Mouse (Mus musculus): Measurements from ENCODE around the gene Plpp6. TPM values are rescaled to one million over a fixed set of nuclear protein-coding genes. Genes with fewer than 3 reads are reported as not detected.

Gene Plpp6
- polyA plus RNA-seq, 1 experiment from 2014 or later = 19.7 TPM

- H3K27ac ChIP-seq = no peak overlapping the region
- H3K27me3 ChIP-seq (ENCODE audit: insufficient read depth, low read length) = no peaks in the 10 kb centered on the region
- no peaks in the 10 kb centered on the region for H3K4me1 ChIP-seq (replicated peaks; ENCODE audit: insufficient read depth, low read length)
- no peak for DNase-seq (ENCODE audit: low spot score)
- H3K4me2 ChIP-seq (ENCODE audit: low read length) = no peak overlapping the region
- no peak overlapping the region for H3K9ac ChIP-seq (ENCODE audit: low read depth, low read length)
- ATAC-seq (replicated peaks; ENCODE audit: low FRiP score, low read depth) = no peak
- TF ChIP-seq CTCF (IDR thresholded peaks at IDR 0.05; ENCODE audit: low read depth) = no peak
- H3K4me3 ChIP-seq (replicated peaks; ENCODE audit: low read depth, low read length) = no peak overlapping the region
- 79% methylated on average over 5 of the region's 5 CpGs for WGBS
- H3K9me3 ChIP-seq (replicated peaks; ENCODE audit: low read length) = no peaks in the 10 kb centered on the region
- H3K36me3 ChIP-seq (ENCODE audit: insufficient read depth, low read length) = no peaks in the 10 kb centered on the region
These were observed 12.5 kb upstream of the Plpp6 start for GRCm38 (mm10) chr19:28951251-28951650.

- no peak overlapping the region for H3K9ac ChIP-seq (ENCODE audit: low read depth, low read length)
- DNase-seq (ENCODE audit: low spot score) (no peak), ATAC-seq (replicated peaks; ENCODE audit: low FRiP score, low read depth) (no peak)
- 42% methylated on average over 3 of the region's 3 CpGs for WGBS
- H3K27me3 ChIP-seq (ENCODE audit: insufficient read depth, low read length) = no peaks in the 10 kb centered on the region
- H3K4me3 ChIP-seq (replicated peaks; ENCODE audit: low read depth, low read length) = peak overlapping the region; percentile 87; the same call in 1 of the 2 replicates
- TF ChIP-seq CTCF (IDR thresholded peaks at IDR 0.05; ENCODE audit: low read depth) = no peak
- peaks cover 9% of the 10 kb centered on the region for H3K4me1 ChIP-seq (replicated peaks; ENCODE audit: insufficient read depth, low read length)
- no peaks in the 10 kb centered on the region for H3K36me3 ChIP-seq (ENCODE audit: insufficient read depth, low read length)
- H3K27ac ChIP-seq = no peak overlapping the region
- H3K4me2 ChIP-seq (ENCODE audit: low read length) = peak overlapping the region; percentile 91
- no peaks in the 10 kb centered on the region for H3K9me3 ChIP-seq (replicated peaks; ENCODE audit: low read length)
These were observed 640 bp upstream of the Plpp6 start for GRCm38 (mm10) chr19:28963113-28963512.

GRCm38 (mm10) chr19:28963513-28963841 is 276 bp upstream of the Plpp6 start:
- Histone ChIP-seq H3K9ac (ENCODE audit: low read depth, low read length) (peak overlapping the region; percentile 84), H3K27ac (peak overlapping the region; percentile 87), H3K4me1 (replicated peaks; ENCODE audit: insufficient read depth, low read length) (peaks cover 9% of the 10 kb centered on the region), H3K4me3 (replicated peaks; ENCODE audit: low read depth, low read length) (peak overlapping the region; percentile 87), H3K27me3 (ENCODE audit: insufficient read depth, low read length) (no peaks in the 10 kb centered on the region), H3K9me3 (replicated peaks; ENCODE audit: low read length) (no peaks in the 10 kb centered on the region), H3K4me2 (ENCODE audit: low read length) (peak overlapping the region; percentile 91), H3K36me3 (ENCODE audit: insufficient read depth, low read length) (no peaks in the 10 kb centered on the region)
- DNase-seq (ENCODE audit: low spot score) (no peak), ATAC-seq (replicated peaks; ENCODE audit: low FRiP score, low read depth) (no peak)
- no peak for TF ChIP-seq CTCF (IDR thresholded peaks at IDR 0.05; ENCODE audit: low read depth)
- 0% methylated on average over 4 of the region's 4 CpGs for WGBS

GRCm38 (mm10) chr19:28964552-28964903 is 775 bp downstream of the Plpp6 start:
- Histone ChIP-seq H3K36me3 (ENCODE audit: insufficient read depth, low read length) (no peaks in the 10 kb centered on the region), H3K9ac (ENCODE audit: low read depth, low read length) (peak overlapping the region; percentile 84), H3K27ac (0 out of 2 replicates have a peak overlapping the region, but pooled peaks have one; percentile 87), H3K4me2 (ENCODE audit: low read length) (peak overlapping the region; percentile 91), H3K4me3 (replicated peaks; ENCODE audit: low read depth, low read length) (peak overlapping the region; percentile 87), H3K27me3 (ENCODE audit: insufficient read depth, low read length) (no peaks in the 10 kb centered on the region), H3K4me1 (replicated peaks; ENCODE audit: insufficient read depth, low read length) (peaks cover 9% of the 10 kb centered on the region), H3K9me3 (replicated peaks; ENCODE audit: low read length) (no peaks in the 10 kb centered on the region)
- DNase-seq (ENCODE audit: low spot score) = no peak
- 12% methylated on average over 16 of the region's 16 CpGs for WGBS
- peak; percentile 54; the same call in 1 of the 2 replicates for ATAC-seq (replicated peaks; ENCODE audit: low FRiP score, low read depth)
- TF ChIP-seq CTCF (IDR thresholded peaks at IDR 0.05; ENCODE audit: low read depth) = no peak

GRCm38 (mm10) chr19:28967652-28968051 is 3.9 kb downstream of the Plpp6 start, which contains the start of gene 4430402I18Rik:
Gene 4430402I18Rik, minus strand, starts transcription at chr19:28967800.
- 14% methylated on average over 11 of the region's 11 CpGs for WGBS
- H3K4me3 ChIP-seq (replicated peaks; ENCODE audit: low read depth, low read length) = no peak within 1 kb of the TSS
- H3K9ac ChIP-seq (ENCODE audit: low read depth, low read length) = no peak within 1 kb of the TSS
- peaks cover 9% of the 10 kb centered on the region for H3K4me1 ChIP-seq (replicated peaks; ENCODE audit: insufficient read depth, low read length)
- ATAC-seq (replicated peaks; ENCODE audit: low FRiP score, low read depth) (no peak), DNase-seq (ENCODE audit: low spot score) (peak; percentile 35)
- H3K9me3 ChIP-seq (replicated peaks; ENCODE audit: low read length) = no peaks in the 10 kb centered on the region
- no peak for TF ChIP-seq CTCF (IDR thresholded peaks at IDR 0.05; ENCODE audit: low read depth)
- H3K4me2 ChIP-seq (ENCODE audit: low read length) = no peak within 1 kb of the TSS
- H3K27me3 ChIP-seq (ENCODE audit: insufficient read depth, low read length) = no peaks in the 10 kb centered on the region
- no peaks in the 10 kb centered on the region for H3K36me3 ChIP-seq (ENCODE audit: insufficient read depth, low read length)
- no peak within 1 kb of the TSS for H3K27ac ChIP-seq

GRCm38 (mm10) chr19:28968178-28968577 is 4.4 kb downstream of the Plpp6 start:
- H3K27ac ChIP-seq = no peak overlapping the region
- DNase-seq (ENCODE audit: low spot score) = no peak
- H3K4me3 ChIP-seq (replicated peaks; ENCODE audit: low read depth, low read length) = no peak overlapping the region
- no peak overlapping the region for H3K4me2 ChIP-seq (ENCODE audit: low read length)
- no peaks in the 10 kb centered on the region for H3K36me3 ChIP-seq (ENCODE audit: insufficient read depth, low read length)
- no peak for ATAC-seq (replicated peaks; ENCODE audit: low FRiP score, low read depth)
- no peak overlapping the region for H3K9ac ChIP-seq (ENCODE audit: low read depth, low read length)
- TF ChIP-seq CTCF (IDR thresholded peaks at IDR 0.05; ENCODE audit: low read depth) = no peak
- peaks cover 9% of the 10 kb centered on the region for H3K4me1 ChIP-seq (replicated peaks; ENCODE audit: insufficient read depth, low read length)
- H3K27me3 ChIP-seq (ENCODE audit: insufficient read depth, low read length) = no peaks in the 10 kb centered on the region
- no peaks in the 10 kb centered on the region for H3K9me3 ChIP-seq (replicated peaks; ENCODE audit: low read length)
- WGBS = 69% methylated on average over 4 of the region's 4 CpGs

- Histone ChIP-seq H3K4me1 (replicated peaks; ENCODE audit: insufficient read depth, low read length) (peaks cover 8% of the 10 kb centered on the region), H3K9ac (ENCODE audit: low read depth, low read length) (no peak overlapping the region), H3K9me3 (replicated peaks; ENCODE audit: low read length) (no peaks in the 10 kb centered on the region), H3K36me3 (ENCODE audit: insufficient read depth, low read length) (no peaks in the 10 kb centered on the region), H3K4me2 (ENCODE audit: low read length) (no peak overlapping the region), H3K27ac (no peak overlapping the region), H3K27me3 (ENCODE audit: insufficient read depth, low read length) (no peaks in the 10 kb centered on the region), H3K4me3 (replicated peaks; ENCODE audit: low read depth, low read length) (no peak overlapping the region)
- no peak for DNase-seq (ENCODE audit: low spot score)
- TF ChIP-seq CTCF (IDR thresholded peaks at IDR 0.05; ENCODE audit: low read depth) = no peak
- WGBS = 76% methylated on average over 5 of the region's 5 CpGs
- no peak for ATAC-seq (replicated peaks; ENCODE audit: low FRiP score, low read depth)
These were observed 5.5 kb downstream of the Plpp6 start for GRCm38 (mm10) chr19:28969231-28969630.
